Mouse (Mus musculus): ENCODE measurements around the gene Hoxc6.

Hoxc6 gene

GRCm38 (mm10) chr15:102997939-102998355 is at the start of gene Hoxc6:
TSS of gene Hoxc6 (plus strand) at chr15:102998257.
- DNase-seq (ENCODE audit: low spot score in 2 of 2) = no peak

- no peak for DNase-seq (ENCODE audit: low spot score in 2 of 2)
These were observed 49.2 kb upstream of the Hoxc6 start for GRCm38 (mm10) chr15:102948842-102949241.

GRCm38 (mm10) chr15:102949696-102950095 is 48.4 kb upstream of the Hoxc6 start:
- DNase-seq (ENCODE audit: low spot score in 2 of 2) = no peak

- DNase-seq (ENCODE audit: low spot score in 2 of 2) = no peak
These were observed 47.2 kb upstream of the Hoxc6 start for GRCm38 (mm10) chr15:102950877-102951276.

- DNase-seq (ENCODE audit: low spot score in 2 of 2) = no peak
These were observed 44.5 kb upstream of the Hoxc6 start for GRCm38 (mm10) chr15:102953561-102953960.

GRCm38 (mm10) chr15:102954192-102955006 is 43.7 kb upstream of the Hoxc6 start, which contains the start of gene Hoxc11:
TSS of gene Hoxc11 (plus strand) at chr15:102954427.
- DNase-seq (ENCODE audit: low spot score in 2 of 2) = no peak

- no peak for DNase-seq (ENCODE audit: low spot score in 2 of 2)
These were observed 43.1 kb upstream of the Hoxc6 start for GRCm38 (mm10) chr15:102955007-102955382.

GRCm38 (mm10) chr15:102955833-102956640 is 42.0 kb upstream of the Hoxc6 start:
- no peak for DNase-seq (ENCODE audit: low spot score in 2 of 2)

- DNase-seq (ENCODE audit: low spot score in 2 of 2) = no peak
These were observed 41.2 kb upstream of the Hoxc6 start for GRCm38 (mm10) chr15:102956906-102957305.

- DNase-seq (ENCODE audit: low spot score in 2 of 2) = no peak
These were observed 38.3 kb upstream of the Hoxc6 start for GRCm38 (mm10) chr15:102959663-102960191.

- no peak for DNase-seq (ENCODE audit: low spot score in 2 of 2)
These were observed 36.3 kb upstream of the Hoxc6 start for GRCm38 (mm10) chr15:102961728-102962127.

GRCm38 (mm10) chr15:102962492-102962891 is 35.6 kb upstream of the Hoxc6 start:
- no peak for DNase-seq (ENCODE audit: low spot score in 2 of 2)

- no peak for DNase-seq (ENCODE audit: low spot score in 2 of 2)
These were observed 34.8 kb upstream of the Hoxc6 start for GRCm38 (mm10) chr15:102963259-102963658.

GRCm38 (mm10) chr15:102963671-102964640 is 34.1 kb upstream of the Hoxc6 start:
- no peak for DNase-seq (ENCODE audit: low spot score in 2 of 2)

GRCm38 (mm10) chr15:102965003-102965891 is 32.8 kb upstream of the Hoxc6 start:
- no peak for DNase-seq (ENCODE audit: low spot score in 2 of 2)

- DNase-seq (ENCODE audit: low spot score in 2 of 2) = no peak
These were observed 31.9 kb upstream of the Hoxc6 start for GRCm38 (mm10) chr15:102965892-102966775.

- no peak for DNase-seq (ENCODE audit: low spot score in 2 of 2)
These were observed 31.2 kb upstream of the Hoxc6 start, which contains the start of gene Hoxc10 for GRCm38 (mm10) chr15:102966776-102967311. TSS of gene Hoxc10 (plus strand) at chr15:102966796.

- no peak for DNase-seq (ENCODE audit: low spot score in 2 of 2)
These were observed 30.8 kb upstream of the Hoxc6 start, which contains the start of gene Hoxc5 for GRCm38 (mm10) chr15:102967312-102967510. TSS of gene Hoxc5 (plus strand) at chr15:102967443.
